Mouse (Mus musculus) G1E (cell line): ENCODE results near the gene Prkar2b.

Experiments used
- CTCF ChIP-seq: IDR thresholded peaks from 2 replicates; pipeline ENCODE4 v1.5.1; 2012; ENCODE audit warnings: low read depth, low read length, inconsistent platforms, mixed read lengths
- GATA1 ChIP-seq: IDR thresholded peaks from 2 replicates; pipeline ENCODE4 v1.6.1; 2012; ENCODE audit warnings: borderline replicate concordance, low read length, inconsistent platforms, mixed read lengths
- POLR2AphosphoS5 ChIP-seq: IDR thresholded peaks from 2 replicates; pipeline ENCODE4 v1.6.1; 2012; ENCODE audit warnings: low read depth, low read length, inconsistent platforms; ENCODE audit not compliant: insufficient replicate concordance

DNA sequence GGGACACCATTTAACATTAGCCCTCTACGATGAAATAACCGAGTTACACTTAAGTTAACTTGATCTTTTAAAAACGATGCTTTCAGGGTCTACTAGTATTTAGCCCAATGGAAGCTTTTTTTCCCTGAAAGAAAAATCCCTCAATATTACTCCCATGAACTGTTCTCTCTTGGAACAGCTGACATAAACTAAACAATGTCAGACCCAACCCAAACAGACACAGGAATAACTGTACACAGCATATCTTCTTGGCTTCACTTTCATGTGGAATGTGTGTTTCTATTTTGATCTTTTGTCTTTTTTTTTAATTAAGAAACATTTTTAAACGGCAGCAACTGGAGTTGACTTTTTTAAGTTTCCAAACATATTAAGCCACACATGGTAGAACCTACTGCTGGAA lies 8.2 kb downstream of the Prkar2b start:
- TF ChIP-seq CTCF (no peak), GATA1 (no peak), POLR2AphosphoS5 (no peak)
